Mouse (Mus musculus) MEL (cell line): ENCODE data around the gene Chst1. TPM values are rescaled to one million over a fixed set of nuclear protein-coding genes. Genes with fewer than 3 reads are reported as not detected.
A peak's percentile ranks its signal among the peaks of the same experiment; 100 is the strongest.

Experiments
- DNase-seq: peaks from one replicate; pipeline ENCODE4 v3.0.0; 2011; ENCODE audit warnings: low read depth, low spot score
- H3K27ac ChIP-seq: 2 replicates; pipeline ENCODE4 v1.5.1; 2012; ENCODE audit warnings: low read depth, mild to moderate bottlenecking, control low read depth, low read length, moderate library complexity; ENCODE audit not compliant: control insufficient read depth
- H3K27me3 ChIP-seq, 2 experiments: fragments of 150-350 bp in 1 of 2; sonication (generic) in 1 of 2; 2 replicates each; pipeline ENCODE4 v1.6.1; 2012; ENCODE audit warnings: low read length in 2 of 2, mild to moderate bottlenecking in 2 of 2, improper control_type of control experiment in 1 of 2, moderate library complexity in 1 of 2; ENCODE audit not compliant: insufficient read depth in 2 of 2, control insufficient read depth in 1 of 2
- H3K36me3 ChIP-seq, 2 experiments: 2 replicates each; pipeline ENCODE4 v1.6.1; 2012 to 2014; ENCODE audit warnings: low read length in 2 of 2, improper control_type of control experiment in 1 of 2, inconsistent platforms in 1 of 2, mild to moderate bottlenecking in 1 of 2; ENCODE audit not compliant: insufficient read depth in 2 of 2, control insufficient read depth in 1 of 2
- H3K4me1 ChIP-seq, 2 experiments: fragments of 150-350 bp in 1 of 2; sonication (generic) in 1 of 2; 2 replicates each; pipeline ENCODE4 v1.6.1; 2012; ENCODE audit warnings: low read length in 2 of 2, improper control_type of control experiment in 1 of 2, mild to moderate bottlenecking in 1 of 2; ENCODE audit not compliant: insufficient read depth in 2 of 2, control insufficient read depth in 1 of 2
- H3K4me3 ChIP-seq, 2 experiments: fragments of 150-350 bp in 1 of 2; sonication (generic) in 1 of 2; 2 replicates each; pipeline ENCODE4 v1.5.1; 2012; ENCODE audit warnings: low read depth in 2 of 2, low read length in 2 of 2, mild to moderate bottlenecking in 2 of 2, moderate library complexity in 2 of 2, control low read depth in 1 of 2, improper control_type of control experiment in 1 of 2; ENCODE audit not compliant: control insufficient read depth in 1 of 2, insufficient read depth in 1 of 2
- H3K79me2 ChIP-seq: 2 replicates; pipeline ENCODE4 v1.6.1; 2012; ENCODE audit warnings: mild to moderate bottlenecking, low read length, moderate library complexity; ENCODE audit not compliant: control insufficient read depth, poor library complexity, insufficient read depth
- H3K9ac ChIP-seq: 2 replicates; pipeline ENCODE4 v1.6.1; 2012; ENCODE audit warnings: low read depth, mild to moderate bottlenecking, control low read depth, low read length, moderate library complexity; ENCODE audit not compliant: control insufficient read depth, poor library complexity, severe bottlenecking
- H3K9me3 ChIP-seq: fragments of 150-350 bp; sonication (generic); replicated peaks from 2 replicates; pipeline ENCODE4 v1.6.1; 2012; ENCODE audit warnings: mild to moderate bottlenecking, low read length, improper control_type of control experiment, moderate library complexity; ENCODE audit not compliant: insufficient read depth
- BHLHE40 ChIP-seq: IDR thresholded peaks from 2 replicates; pipeline ENCODE4 v1.6.1; 2012; ENCODE audit warnings: low read depth, mild to moderate bottlenecking, inconsistent platforms, low read length, improper control_type of control experiment, borderline replicate concordance
- CHD1 ChIP-seq: IDR thresholded peaks from 2 replicates; pipeline ENCODE4 v1.6.1; 2012; ENCODE audit warnings: low read depth, mild to moderate bottlenecking, inconsistent platforms, low read length, improper control_type of control experiment
- CTCF ChIP-seq, 3 experiments: IDR thresholded peaks in 2 of 3; conservative IDR thresholded peaks in 1 of 3; 2 replicates each; pipeline ENCODE4 v1.5.1; 2011 to 2012; ENCODE audit warnings: low read length in 3 of 3, low read depth in 2 of 3, mild to moderate bottlenecking in 2 of 3, improper control_type of control experiment in 1 of 3, inconsistent platforms in 1 of 3, mixed read lengths in 1 of 3, moderate library complexity in 1 of 3; ENCODE audit not compliant: control insufficient read depth in 1 of 3, insufficient read depth in 1 of 3, poor library complexity in 1 of 3, severe bottlenecking in 1 of 3
- E2F4 ChIP-seq: IDR thresholded peaks from 2 replicates; pipeline ENCODE4 v1.6.1; 2011; ENCODE audit warnings: low read depth, low read length, improper control_type of control experiment, borderline replicate concordance
- EP300 ChIP-seq, 2 experiments: IDR thresholded peaks; 2 replicates each; pipeline ENCODE4 v1.6.1; 2011; ENCODE audit warnings: improper control_type of control experiment in 2 of 2, low read length in 2 of 2, low read depth in 1 of 2, mild to moderate bottlenecking in 1 of 2
- GABPA ChIP-seq: IDR thresholded peaks from 2 replicates; pipeline ENCODE4 v1.6.1; 2012; ENCODE audit warnings: low read depth, mild to moderate bottlenecking, inconsistent platforms, low read length, improper control_type of control experiment, moderate library complexity
- GATA1 ChIP-seq: IDR thresholded peaks from 2 replicates; pipeline ENCODE4 v1.6.1; 2011; ENCODE audit warnings: low read depth, low read length, improper control_type of control experiment
- JUND ChIP-seq: IDR thresholded peaks from 2 replicates; pipeline ENCODE4 v1.6.1; 2011; ENCODE audit warnings: low read depth, mild to moderate bottlenecking, improper control_type of control experiment, low read length
- MAX ChIP-seq: IDR thresholded peaks from 2 replicates; pipeline ENCODE4 v1.6.1; 2011; ENCODE audit warnings: low read length, improper control_type of control experiment
- MAZ ChIP-seq: IDR thresholded peaks from 2 replicates; pipeline ENCODE4 v1.6.1; 2012; ENCODE audit warnings: low read depth, mild to moderate bottlenecking, inconsistent platforms, low read length, improper control_type of control experiment
- MEF2A ChIP-seq: IDR thresholded peaks from 2 replicates; pipeline ENCODE4 v1.6.1; 2014; ENCODE audit warnings: low read depth, mild to moderate bottlenecking, inconsistent platforms, low read length, improper control_type of control experiment; ENCODE audit not compliant: poor library complexity, insufficient replicate concordance, severe bottlenecking; ENCODE audit errors: extremely low read depth
- MXI1 ChIP-seq: IDR thresholded peaks from 2 replicates; pipeline ENCODE4 v1.6.1; 2011; ENCODE audit warnings: mild to moderate bottlenecking, low read depth, low read length, improper control_type of control experiment
- MYC ChIP-seq: IDR thresholded peaks from 2 replicates; pipeline ENCODE4 v1.6.1; 2011; ENCODE audit warnings: low read depth, mild to moderate bottlenecking, low read length, improper control_type of control experiment, moderate library complexity
- POLR2A ChIP-seq, 2 experiments: IDR thresholded peaks; 2 replicates each; pipeline ENCODE4 v1.6.1; 2011 to 2012; ENCODE audit warnings: low read length in 2 of 2, mild to moderate bottlenecking in 2 of 2, control low read depth in 1 of 2, improper control_type of control experiment in 1 of 2, low read depth in 1 of 2, moderate library complexity in 1 of 2; ENCODE audit not compliant: control insufficient read depth in 1 of 2, insufficient read depth in 1 of 2, poor library complexity in 1 of 2
- POLR2AphosphoS5 ChIP-seq: IDR thresholded peaks from 2 replicates; pipeline ENCODE4 v1.6.1; 2012; ENCODE audit warnings: low read depth, borderline replicate concordance, mild to moderate bottlenecking, inconsistent platforms, low read length, moderate library complexity, mixed read lengths
- SMC3 ChIP-seq: IDR thresholded peaks from 2 replicates; pipeline ENCODE4 v1.6.1; 2011; ENCODE audit warnings: low read depth, low read length, improper control_type of control experiment
- TAL1 ChIP-seq: IDR thresholded peaks from 2 replicates; pipeline ENCODE4 v1.6.1; 2012; ENCODE audit warnings: mild to moderate bottlenecking, inconsistent platforms, low read length, moderate library complexity, mixed read lengths
- TBP ChIP-seq: IDR thresholded peaks from 2 replicates; pipeline ENCODE4 v1.8.0; 2011; ENCODE audit warnings: low read depth, low read length, improper control_type of control experiment
- TCF12 ChIP-seq: IDR thresholded peaks from 2 replicates; pipeline ENCODE4 v1.6.1; 2014; ENCODE audit warnings: low read depth, mild to moderate bottlenecking, inconsistent platforms, low read length, improper control_type of control experiment, moderate library complexity
- UBTF ChIP-seq: IDR thresholded peaks from 2 replicates; pipeline ENCODE4 v1.6.1; 2012; ENCODE audit warnings: low read depth, mild to moderate bottlenecking, inconsistent platforms, low read length, improper control_type of control experiment, moderate library complexity, borderline replicate concordance; ENCODE audit not compliant: insufficient read depth
- USF1 ChIP-seq: IDR thresholded peaks from 2 replicates; pipeline ENCODE4 v1.6.1; 2014; ENCODE audit warnings: low read depth, mild to moderate bottlenecking, inconsistent platforms, low read length, improper control_type of control experiment, moderate library complexity
- ZC3H11A ChIP-seq: IDR thresholded peaks from 2 replicates; pipeline ENCODE4 v1.6.1; 2012; ENCODE audit warnings: low read depth, mild to moderate bottlenecking, inconsistent platforms, low read length, improper control_type of control experiment
- ZKSCAN1 ChIP-seq: IDR thresholded peaks from 2 replicates; pipeline ENCODE4 v1.6.1; 2012; ENCODE audit warnings: low read depth, mild to moderate bottlenecking, inconsistent platforms, low read length, improper control_type of control experiment, moderate library complexity
- ZMIZ1 ChIP-seq: IDR thresholded peaks from 2 replicates; pipeline ENCODE4 v1.6.1; 2012; ENCODE audit warnings: low read depth, mild to moderate bottlenecking, inconsistent platforms, low read length, improper control_type of control experiment, moderate library complexity
- ZNF384 ChIP-seq: IDR thresholded peaks from 2 replicates; pipeline ENCODE4 v1.6.1; 2012; ENCODE audit warnings: low read depth, mild to moderate bottlenecking, inconsistent platforms, low read length, improper control_type of control experiment
- polyA plus RNA-seq, 2 experiments: library from polyadenylated mRNA; stranded (reverse) in 1 of 2; unstranded in 1 of 2; fragments of >175 nt in 1 of 2; fragments of >200 nt in 1 of 2; gene quantifications; 2 replicates each; pipeline versions ENCODE4 v1.2.1 to v1.2.4; 2012; ENCODE audit warnings: low replicate concordance in 2 of 2, low read depth in 1 of 2; ENCODE audit not compliant: insufficient read length in 2 of 2, insufficient read depth in 1 of 2, missing spikeins in 1 of 2
- total RNA-seq: library from RNA; depleted of rRNA; stranded (reverse); fragments of 300-350 nt; gene quantifications from 2 replicates; pipeline ENCODE4 v1.2.3, GENCODE M21; 2012

Gene Chst1
- total and polyA plus RNA-seq, 3 experiments = 0.14 to 0.35 TPM; not detected in 1

GRCm38 (mm10) chr2:92601246-92601645 is 1.7 kb downstream of the Chst1 start:
- no peak overlapping the region for H3K9ac ChIP-seq
- no peak overlapping the region for H3K4me3 ChIP-seq
- no peaks in the 10 kb centered on the region for H3K9me3 ChIP-seq
- no peaks in the 10 kb centered on the region for H3K36me3 ChIP-seq
- H3K4me1 ChIP-seq = no peaks in the 10 kb centered on the region; a peak in 2 of 4 replicates
- no peaks in the 10 kb centered on the region for H3K79me2 ChIP-seq
- H3K27ac ChIP-seq = no peak overlapping the region
- TF ChIP-seq POLR2A (IDR thresholded peaks at IDR 0.05; ENCODE audit: control insufficient read depth in 1 of 2, insufficient read depth in 1 of 2, low read depth in 1 of 2, low read length in 2 of 2, poor library complexity in 1 of 2) (no peak), CHD1 (no peak), EP300 (IDR thresholded peaks at IDR 0.05; ENCODE audit: low read depth in 1 of 2, low read length in 2 of 2) (no peak), ZC3H11A (no peak), USF1 (no peak), MEF2A (no peak), ZKSCAN1 (no peak), JUND (no peak), SMC3 (no peak), MXI1 (no peak), E2F4 (no peak), BHLHE40 (no peak), GABPA (no peak), MAZ (no peak), POLR2AphosphoS5 (no peak), MYC (no peak), MAX (no peak), TAL1 (no peak), TBP (no peak)
- no peak for DNase-seq
- H3K27me3 ChIP-seq = peaks cover 2 to 3% of the 10 kb centered on the region in 2 experiments; a peak in 2 of 4 replicates

- TF ChIP-seq CTCF (IDR thresholded peaks at IDR 0.05 in 2 of 3, conservative IDR thresholded peaks at IDR 0.05 in 1 of 3; ENCODE audit: control insufficient read depth in 1 of 3, insufficient read depth in 1 of 3, low read depth in 2 of 3, low read length in 3 of 3, poor library complexity in 1 of 3, severe bottlenecking in 1 of 3) = no peak
- no peak for TF ChIP-seq TCF12
- no peak for TF ChIP-seq GATA1
- TF ChIP-seq CHD1 = no peak
- no peak for TF ChIP-seq ZMIZ1
- TF ChIP-seq UBTF = no peak
- TF ChIP-seq POLR2A (IDR thresholded peaks at IDR 0.05; ENCODE audit: control insufficient read depth in 1 of 2, insufficient read depth in 1 of 2, low read depth in 1 of 2, low read length in 2 of 2, poor library complexity in 1 of 2) = no peak
- no peak for TF ChIP-seq EP300 (IDR thresholded peaks at IDR 0.05; ENCODE audit: low read depth in 1 of 2, low read length in 2 of 2)
- no peak for TF ChIP-seq ZNF384
- TF ChIP-seq E2F4 = no peak
- no peak for TF ChIP-seq POLR2AphosphoS5
- Histone ChIP-seq H3K4me1 (peaks cover 4 to 5% of the 10 kb centered on the region in 2 experiments; a peak in 2 of 4 replicates), H3K27me3 (peaks cover 2 to 3% of the 10 kb centered on the region in 2 experiments; a peak in 2 of 4 replicates), H3K9ac (no peak overlapping the region), H3K27ac (no peak overlapping the region), H3K36me3 (no peaks in the 10 kb centered on the region), H3K4me3 (no peak overlapping the region), H3K9me3 (no peaks in the 10 kb centered on the region), H3K79me2 (no peaks in the 10 kb centered on the region)
- DNase-seq = peak; percentile 11
Observed at GRCm38 (mm10) chr2:92602073-92602472, 2.6 kb downstream of the Chst1 start.
